Mouse (Mus musculus): ENCODE results near the gene Ric1.

DNA sequence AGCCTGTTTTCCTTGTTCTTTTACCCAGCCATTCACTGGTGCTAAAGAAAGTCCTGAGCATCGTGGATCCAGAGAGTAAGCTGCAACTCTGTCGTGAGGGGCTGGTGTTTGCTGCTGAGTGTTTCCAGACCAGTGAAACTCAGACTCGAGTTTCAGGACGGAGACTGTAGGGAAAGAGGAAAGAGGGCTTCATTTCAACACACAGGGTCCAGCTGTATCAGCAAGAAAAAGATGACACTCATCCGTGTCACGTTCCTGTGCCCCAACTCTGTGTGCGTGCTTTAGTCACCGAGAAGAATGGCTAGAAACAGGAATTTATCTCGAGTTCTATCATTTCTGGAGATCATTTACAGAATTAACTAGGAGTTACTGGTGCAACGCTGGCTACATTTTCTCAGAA lies 33.7 kb upstream of the Ric1 start:
- TF ChIP-seq USF1 (IDR thresholded peaks at IDR 0.05; ENCODE audit: low read depth): no peak
- no peak for TF ChIP-seq MYOD1 (IDR thresholded peaks at IDR 0.05; ENCODE audit: control insufficient read depth, insufficient read length, low read depth)
- no peak for TF ChIP-seq CTCF (IDR thresholded peaks at IDR 0.05; ENCODE audit: control insufficient read depth, insufficient read depth, insufficient read length)
